Mouse (Mus musculus) retina, embryonic 14.5 days (tissue): ENCODE data around the gene Dusp10.

Experiments
- DNase-seq: peaks from one replicate; pipeline ENCODE4 v3.0.0-alpha.2; 2015; ENCODE audit warnings: low spot score

Dusp10 gene

GRCm38 (mm10) chr1:184013106-184013505 is at the start of gene Dusp10:
TSS of gene Dusp10 (plus strand) at chr1:184013302.
- no peak for DNase-seq

GRCm38 (mm10) chr1:183965341-183965740 is 47.8 kb upstream of the Dusp10 start:
- no peak for DNase-seq

DNA sequence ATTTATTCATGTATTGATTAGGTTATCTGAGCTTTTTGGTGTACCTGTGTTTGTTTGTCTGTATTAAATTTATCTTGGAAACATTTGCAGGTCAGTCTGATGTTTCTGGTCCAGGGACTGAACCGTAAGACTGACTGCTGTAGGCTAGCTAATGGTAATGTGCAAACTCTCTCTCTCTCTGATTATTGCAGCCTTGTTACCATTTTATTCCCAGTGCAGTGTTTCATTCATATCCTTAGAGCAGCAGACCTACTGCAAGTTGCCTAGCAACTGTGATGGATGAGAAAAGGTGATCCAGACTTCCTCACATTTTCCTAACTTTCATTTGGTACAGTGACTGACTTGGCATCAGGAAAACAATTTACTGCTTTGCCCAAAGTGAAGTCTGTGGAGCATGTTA is 43.8 kb upstream of the Dusp10 start:
- no peak for DNase-seq

- no peak for DNase-seq
These were observed 33.3 kb upstream of the Dusp10 start for GRCm38 (mm10) chr1:183979814-183980243.

GRCm38 (mm10) chr1:183982108-183982507 is 31.0 kb upstream of the Dusp10 start:
- DNase-seq: no peak

DNA sequence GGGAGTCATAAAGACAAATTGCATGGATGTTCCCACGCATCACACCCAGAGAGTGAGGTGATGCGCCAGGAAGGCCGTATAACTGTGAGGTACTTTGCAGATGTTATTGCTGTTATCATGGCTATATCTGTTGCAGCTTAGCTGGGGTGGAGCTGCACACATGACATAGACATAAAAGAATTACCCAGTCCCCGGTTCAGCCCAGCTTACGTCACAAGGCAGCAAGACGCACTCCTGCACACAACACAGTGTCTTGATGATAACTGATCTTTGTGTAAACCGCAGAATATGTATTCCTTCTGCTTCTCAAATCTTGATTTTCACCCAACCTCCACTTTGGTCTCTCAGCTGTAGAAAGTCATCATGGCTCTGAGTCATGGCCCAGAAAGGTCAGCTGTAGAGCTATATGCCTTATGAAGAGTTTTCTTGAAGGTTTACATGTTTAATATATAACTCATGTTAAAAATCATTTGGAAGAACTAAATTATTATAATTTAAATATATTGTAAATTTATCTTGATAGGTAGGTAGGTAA is 25.3 kb upstream of the Dusp10 start:
- no peak for DNase-seq

- no peak for DNase-seq
These were observed 21.2 kb upstream of the Dusp10 start for GRCm38 (mm10) chr1:183991921-183992320.

DNA sequence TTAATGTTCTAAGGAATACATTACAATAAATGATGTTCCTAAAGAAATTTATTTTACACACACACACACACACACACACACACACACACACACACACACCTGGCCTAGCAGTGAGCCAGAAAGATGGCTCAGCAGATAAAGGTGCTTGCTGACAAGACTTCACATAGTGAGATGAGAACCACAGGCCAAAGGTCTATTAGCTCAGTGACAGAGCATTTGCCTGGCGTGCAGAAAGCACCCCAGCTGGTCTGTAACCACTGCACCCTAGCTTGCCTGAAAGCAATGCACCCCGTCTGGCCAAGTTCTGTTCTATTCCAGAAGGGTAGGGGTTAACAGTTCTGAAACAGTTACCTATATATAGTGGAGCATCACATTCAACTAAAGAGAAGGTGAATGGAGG is 15.9 kb upstream of the Dusp10 start:
- DNase-seq: no peak

- no peak for DNase-seq
These were observed 10.6 kb upstream of the Dusp10 start for GRCm38 (mm10) chr1:184002470-184002869.

DNA sequence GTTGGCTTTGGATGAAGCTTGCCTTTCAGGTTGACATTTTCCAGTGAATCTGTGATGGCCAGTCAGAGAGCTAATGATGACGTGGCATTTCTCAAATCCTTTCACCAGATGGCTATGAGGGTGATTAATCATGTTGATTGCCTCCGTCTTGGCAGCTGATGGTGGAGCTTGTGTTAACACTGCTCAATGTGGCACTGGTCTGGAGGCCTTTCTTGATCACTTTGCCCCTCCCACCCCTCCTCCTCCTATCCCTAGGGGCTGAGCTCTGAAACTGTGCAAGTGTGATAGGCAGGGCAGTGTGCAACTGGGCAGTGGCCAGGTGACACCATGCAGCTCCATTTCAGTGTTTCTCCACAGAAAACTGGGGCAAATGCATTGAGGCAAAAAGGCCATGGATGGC is 8.8 kb upstream of the Dusp10 start:
- DNase-seq: no peak

DNA sequence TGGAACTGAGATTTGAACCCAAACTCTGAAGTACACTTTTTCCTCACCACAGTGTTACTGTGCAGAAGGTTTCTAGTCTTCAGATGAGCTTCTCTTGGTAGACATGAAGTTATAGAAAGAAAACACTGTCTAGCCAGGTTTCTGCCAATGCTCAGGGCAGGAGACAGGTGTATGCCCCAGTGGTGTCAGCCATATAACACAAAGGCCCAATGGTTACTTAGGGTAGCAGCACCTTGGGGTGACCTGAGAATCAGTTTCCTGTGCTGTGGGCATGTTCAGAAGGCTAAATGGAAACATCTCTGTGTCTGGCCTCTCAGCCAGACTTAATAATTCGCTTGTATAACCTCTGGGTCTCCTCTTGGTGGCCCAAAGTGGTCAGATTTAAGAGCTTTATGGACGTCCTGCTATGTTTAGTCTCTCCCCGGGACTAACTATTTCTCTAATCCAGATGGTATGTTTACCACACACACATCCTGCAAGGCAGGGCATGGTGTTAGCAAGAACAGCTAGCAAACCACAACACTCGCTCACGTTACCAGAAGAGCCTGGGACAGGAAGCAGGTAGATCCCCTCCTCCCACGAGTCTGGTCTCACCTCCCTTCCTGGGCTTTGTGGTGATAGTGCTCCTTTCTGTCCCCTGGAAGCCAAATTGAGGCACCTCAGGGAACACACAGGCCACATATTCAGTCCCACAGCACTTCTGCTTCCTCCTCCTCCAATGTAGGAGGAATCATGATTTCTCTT is 7.6 kb upstream of the Dusp10 start:
- DNase-seq: no peak

- no peak for DNase-seq
These were observed 7.0 kb upstream of the Dusp10 start for GRCm38 (mm10) chr1:184006086-184006485.

- DNase-seq: no peak
These were observed 1.8 kb upstream of the Dusp10 start for GRCm38 (mm10) chr1:184011311-184011710.

GRCm38 (mm10) chr1:184014091-184014490 is 989 bp downstream of the Dusp10 start:
- DNase-seq: no peak

GRCm38 (mm10) chr1:184015995-184016730 is 3.1 kb downstream of the Dusp10 start:
- no peak for DNase-seq

- no peak for DNase-seq
These were observed 4.5 kb downstream of the Dusp10 start for GRCm38 (mm10) chr1:184017606-184018005.

DNA sequence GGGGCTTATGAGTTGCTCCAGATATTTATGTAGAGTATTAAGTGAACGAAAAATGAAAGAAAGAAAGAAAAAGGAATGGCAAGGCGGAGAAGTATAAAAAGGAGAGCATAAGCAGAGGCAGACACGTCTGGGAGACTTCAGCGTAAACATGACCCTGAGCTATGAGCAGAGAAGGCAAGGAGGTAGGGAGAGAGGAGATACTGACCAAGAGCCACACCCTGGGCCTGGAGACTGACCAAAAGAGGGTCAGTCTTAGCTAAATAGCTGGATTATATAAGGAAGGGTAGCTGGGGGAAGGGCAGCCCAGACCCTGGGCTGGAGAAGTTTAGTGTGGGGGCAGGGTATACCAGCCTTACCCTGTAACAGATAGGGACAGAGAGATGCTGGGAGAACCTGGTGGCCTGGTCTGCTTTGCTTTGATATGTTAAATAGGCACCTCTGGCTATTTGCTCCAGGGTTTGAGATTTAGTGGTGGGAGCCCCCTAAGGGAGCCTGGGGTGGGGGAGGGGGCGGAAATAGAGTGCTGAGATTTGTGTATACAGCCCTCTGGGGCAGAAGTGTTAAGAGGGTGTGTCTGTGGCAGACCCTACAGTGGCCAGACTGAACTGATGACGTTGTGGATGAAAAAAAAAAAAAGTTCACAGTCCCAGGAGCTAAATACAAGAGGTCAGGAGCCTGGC is 6.1 kb downstream of the Dusp10 start:
- DNase-seq: no peak

DNA sequence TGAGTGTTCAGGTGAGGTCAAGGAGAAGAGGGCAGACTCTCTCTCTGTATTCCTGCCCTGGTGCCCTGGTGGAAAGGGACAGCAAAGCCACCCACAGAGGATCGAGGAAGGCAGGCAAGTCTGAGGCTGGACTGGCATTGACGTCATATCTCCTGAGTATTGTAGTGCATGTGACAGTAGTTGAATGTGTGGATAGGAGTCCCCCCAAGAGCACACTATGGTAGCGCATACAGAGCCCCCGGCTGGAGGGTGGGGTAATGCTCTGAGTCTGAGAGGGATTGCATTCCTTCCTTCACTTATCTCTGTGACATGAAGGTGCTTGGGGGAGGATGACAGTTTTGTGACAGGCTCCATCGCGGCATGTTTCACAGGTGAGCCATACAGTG is 6.6 kb downstream of the Dusp10 start:
- no peak for DNase-seq

GRCm38 (mm10) chr1:184023971-184024370 is 10.9 kb downstream of the Dusp10 start:
- no peak for DNase-seq

DNA sequence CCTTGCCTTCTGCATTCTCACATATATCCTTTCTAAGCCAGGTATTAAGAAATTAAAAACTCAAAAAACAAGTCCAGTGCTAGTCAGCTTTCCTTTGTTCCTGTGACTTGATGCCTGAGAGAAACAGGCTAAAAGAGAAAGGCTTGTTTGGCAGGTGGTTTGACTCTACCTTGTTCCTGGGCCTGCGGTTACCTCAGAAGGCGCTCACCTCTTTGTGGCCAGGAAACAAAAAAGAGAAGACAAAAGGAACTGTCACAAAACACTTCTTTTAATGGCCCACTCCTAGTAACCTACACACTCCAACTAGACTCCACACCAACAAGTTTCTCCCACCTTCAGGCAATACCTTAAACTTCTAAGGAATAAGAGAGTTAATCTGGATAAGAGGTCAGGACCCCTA is 11.5 kb downstream of the Dusp10 start:
- DNase-seq: no peak

DNA sequence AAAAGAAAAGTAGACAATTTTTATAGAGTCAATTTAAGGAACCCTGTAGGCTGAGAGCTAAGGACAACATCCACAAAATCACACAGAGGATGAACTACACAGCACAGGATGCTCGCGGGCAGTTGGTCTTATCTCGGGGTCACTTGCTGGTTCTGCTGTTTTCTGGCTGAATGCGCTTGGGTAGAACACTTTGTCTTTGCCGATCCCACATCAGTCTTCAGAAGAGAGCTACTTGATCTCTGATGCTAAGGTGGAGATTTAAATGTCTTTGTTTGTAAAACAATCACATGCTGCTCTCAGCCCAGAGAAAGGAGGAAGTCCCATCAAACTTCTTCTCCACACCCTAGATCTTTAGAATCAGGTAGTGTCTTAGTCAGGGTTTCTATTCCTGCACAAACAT is 12.0 kb downstream of the Dusp10 start:
- DNase-seq: no peak

GRCm38 (mm10) chr1:184027039-184027438 is 13.9 kb downstream of the Dusp10 start:
- DNase-seq: no peak
